In the genomic region with DNA sequence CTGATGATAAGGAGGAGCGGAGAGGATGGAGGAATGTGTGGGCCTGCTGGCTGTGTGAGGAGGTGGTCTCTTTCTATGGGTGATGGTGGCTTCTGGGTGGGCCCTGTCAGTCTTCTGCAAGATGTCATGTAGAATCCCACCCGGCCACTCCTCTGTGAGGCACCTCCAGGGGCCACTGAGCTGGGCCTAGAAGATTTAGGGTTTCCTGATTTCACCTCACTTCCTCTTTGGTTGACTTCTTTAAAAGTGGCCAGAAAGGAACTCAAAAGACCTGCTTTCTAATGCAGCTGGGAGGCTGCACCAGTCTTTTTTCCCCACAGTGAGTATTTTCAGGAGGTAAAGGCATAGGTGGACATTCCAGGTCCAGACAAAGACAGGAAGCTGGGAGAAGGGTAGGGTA, we compare ENCODE assay signal across 14 mouse cellular contexts. TPM values are rescaled to one million over a fixed set of nuclear protein-coding genes. Genes with fewer than 3 reads are reported as not detected.
"Had no signal": no experiment of that assay in that cellular context is flagged by ENCODE, and none has a peak within 500 bp of the region (broad histone marks: within the 10 kb centered on the region; RNA-seq: fewer than 3 reads in every experiment).

No protein-coding gene starts in this region.

- DNase-seq: lung, adult 18-20 months; lung, embryonic 14.5 days; lung, postnatal 10 days; lung, postnatal 4 days; midbrain, embryonic 14.5 days; right cerebral cortex, postnatal 25 days; right cerebral cortex, postnatal 4 days; spleen, adult 18-20 months; thymus, adult 2 months; thymus, postnatal 25 days had no signal

- ATAC-seq: liver, embryonic 12.5 days; midbrain, embryonic 16.5 days had no signal

RNA-seq across cellular contexts. Expression of a gene that starts 6.3 kb away (rescaled TPM):
- total RNA-seq: megakaryocyte-erythroid progenitor cell, adult 5-6 weeks had no signal

RNA-seq across cellular contexts. Expression of a gene that starts 10.2 kb away (rescaled TPM):
- total RNA-seq: megakaryocyte-erythroid progenitor cell, adult 5-6 weeks; neutrophil, adult 5-6 weeks had no signal

RNA-seq across cellular contexts. Expression of a gene that starts 43.8 kb away (rescaled TPM):
- total RNA-seq: megakaryocyte-erythroid progenitor cell, adult 5-6 weeks; neutrophil, adult 5-6 weeks had no signal
